Mouse (Mus musculus): Measurements from ENCODE around the gene Racgap1.

Gene Racgap1

GRCm38 (mm10) chr15:99651163-99651872, at the start of gene Racgap1:
Racgap1 (minus strand) TSS chr15:99651656.
- peak; percentile 99 for DNase-seq

- no peak for DNase-seq
These were observed 49.0 kb upstream of the Racgap1 start for GRCm38 (mm10) chr15:99700219-99701106.

DNA sequence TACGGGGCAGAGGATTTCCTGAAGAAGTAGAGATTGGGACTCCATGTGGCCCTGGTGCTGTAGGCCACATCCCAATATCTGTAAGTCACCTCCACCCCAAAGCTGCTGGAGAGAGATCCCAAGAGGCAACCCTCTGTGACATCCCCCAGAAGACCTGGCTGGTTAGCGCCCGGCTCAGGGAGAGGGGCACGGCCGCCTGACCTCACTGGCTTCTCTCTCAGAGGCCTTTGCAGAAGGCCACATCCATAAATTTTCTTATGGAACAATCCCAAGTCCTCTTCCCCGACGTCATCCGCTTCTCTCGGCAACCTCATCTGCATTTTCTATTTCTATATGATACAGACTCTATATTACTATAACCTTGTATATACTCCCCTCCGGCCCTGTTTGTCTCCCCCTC, 48.3 kb upstream of the Racgap1 start:
- no peak for DNase-seq

GRCm38 (mm10) chr15:99698533-99699085, 47.2 kb upstream of the Racgap1 start:
- DNase-seq, result peak; percentile 28

DNA sequence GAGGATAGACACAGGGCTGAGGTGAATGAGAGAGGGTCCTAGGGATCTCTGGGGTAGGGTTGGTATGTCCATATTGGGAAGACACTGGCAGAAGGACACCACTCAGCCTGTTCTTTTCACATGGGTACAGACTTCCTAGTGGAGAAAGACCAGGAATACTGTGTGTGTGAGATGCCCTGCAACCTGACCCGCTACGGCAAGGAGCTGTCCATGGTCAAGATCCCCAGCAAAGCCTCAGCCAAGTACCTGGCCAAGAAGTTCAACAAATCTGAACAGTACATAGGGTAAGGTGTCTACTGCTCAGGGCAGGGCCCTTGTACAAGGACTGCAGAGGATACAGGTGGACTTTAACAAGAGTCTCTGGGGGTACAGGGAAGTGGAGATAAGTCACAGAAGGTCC, 45.9 kb upstream of the Racgap1 start:
- DNase-seq, result no peak

DNA sequence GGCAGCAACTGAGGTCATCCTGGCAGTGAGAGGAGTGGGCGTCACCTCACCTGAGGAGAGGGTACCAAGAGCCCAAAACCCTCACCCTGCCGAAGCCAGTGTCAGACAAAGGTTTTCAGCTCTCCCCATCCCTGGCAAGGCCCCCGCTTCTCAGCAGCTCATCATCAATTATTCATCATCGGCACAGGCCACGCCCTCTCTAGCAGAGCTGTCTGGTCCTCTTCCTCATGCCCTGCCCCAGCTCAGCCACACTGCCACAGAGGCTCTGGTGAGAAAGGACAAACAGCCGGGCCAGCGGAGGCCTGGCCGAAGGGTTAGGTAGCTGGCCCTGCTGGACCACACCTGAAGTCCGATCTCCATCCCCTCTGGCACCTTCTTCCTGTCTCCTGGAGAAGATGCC, 40.5 kb upstream of the Racgap1 start:
- DNase-seq, result no peak

DNA sequence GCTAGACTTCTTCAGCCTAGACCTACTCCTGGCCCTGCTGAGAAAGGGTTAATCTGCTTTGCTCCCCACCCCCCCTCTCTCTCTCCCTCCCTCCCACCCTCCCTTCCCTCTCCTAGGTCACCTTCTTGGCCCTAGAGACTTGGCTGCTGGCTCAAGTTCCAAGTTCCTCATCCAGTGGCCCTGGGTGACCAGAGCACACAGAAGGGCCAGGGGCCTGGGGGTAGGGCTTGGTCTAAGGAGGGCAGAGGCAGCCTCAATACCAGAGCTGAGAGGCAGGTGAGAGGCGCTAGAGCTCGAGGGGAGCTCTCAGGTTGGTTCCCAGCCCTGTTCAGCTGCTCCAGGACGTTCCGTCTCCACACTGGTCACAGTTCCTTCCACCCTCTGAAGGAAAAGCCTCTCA, 39.5 kb upstream of the Racgap1 start:
- no peak for DNase-seq

- peak; percentile 69 for DNase-seq
These were observed 37.3 kb upstream of the Racgap1 start for GRCm38 (mm10) chr15:99688712-99689111.

DNA sequence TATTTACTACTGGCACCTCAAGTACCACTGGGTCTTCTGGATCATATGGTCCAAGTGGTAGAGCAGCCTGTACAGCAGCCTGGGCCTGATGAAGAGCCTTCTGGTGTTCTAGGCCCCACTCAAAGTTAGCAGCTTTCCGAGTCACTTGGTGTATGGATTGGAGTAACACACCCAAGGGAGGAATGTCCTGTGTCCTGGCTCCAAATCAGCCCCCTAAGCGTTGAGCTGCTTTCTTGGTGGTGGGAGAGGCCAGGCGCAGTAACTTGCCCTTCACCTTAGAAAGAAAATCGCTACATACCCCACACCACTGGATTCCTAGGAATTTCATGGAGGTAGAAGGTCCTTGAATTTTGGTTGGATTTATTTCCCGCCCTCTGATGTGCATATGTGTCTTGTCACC, 32.7 kb upstream of the Racgap1 start:
- DNase-seq, result no peak

DNA sequence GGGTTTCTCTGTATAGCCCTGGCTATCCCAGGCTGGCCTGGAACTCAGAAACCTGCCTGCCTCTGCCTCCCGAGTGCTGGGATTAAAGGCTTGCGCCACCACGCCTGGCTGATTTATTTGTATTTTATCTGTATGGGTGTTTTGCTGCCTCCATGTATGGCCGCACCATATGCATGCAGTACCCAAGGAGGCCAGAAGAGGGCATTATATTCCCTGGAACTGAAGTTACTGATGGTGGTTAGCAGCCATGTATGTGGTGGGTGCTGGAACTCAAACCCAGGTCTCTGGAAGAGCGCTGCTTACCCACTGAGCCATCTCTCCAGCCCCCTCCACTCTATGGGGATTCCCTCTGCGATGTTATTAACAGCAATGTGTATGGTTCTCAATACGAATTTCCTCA, 31.4 kb upstream of the Racgap1 start:
- DNase-seq, result no peak

- DNase-seq, result no peak
These were observed 27.6 kb upstream of the Racgap1 start for GRCm38 (mm10) chr15:99679008-99679407.

DNA sequence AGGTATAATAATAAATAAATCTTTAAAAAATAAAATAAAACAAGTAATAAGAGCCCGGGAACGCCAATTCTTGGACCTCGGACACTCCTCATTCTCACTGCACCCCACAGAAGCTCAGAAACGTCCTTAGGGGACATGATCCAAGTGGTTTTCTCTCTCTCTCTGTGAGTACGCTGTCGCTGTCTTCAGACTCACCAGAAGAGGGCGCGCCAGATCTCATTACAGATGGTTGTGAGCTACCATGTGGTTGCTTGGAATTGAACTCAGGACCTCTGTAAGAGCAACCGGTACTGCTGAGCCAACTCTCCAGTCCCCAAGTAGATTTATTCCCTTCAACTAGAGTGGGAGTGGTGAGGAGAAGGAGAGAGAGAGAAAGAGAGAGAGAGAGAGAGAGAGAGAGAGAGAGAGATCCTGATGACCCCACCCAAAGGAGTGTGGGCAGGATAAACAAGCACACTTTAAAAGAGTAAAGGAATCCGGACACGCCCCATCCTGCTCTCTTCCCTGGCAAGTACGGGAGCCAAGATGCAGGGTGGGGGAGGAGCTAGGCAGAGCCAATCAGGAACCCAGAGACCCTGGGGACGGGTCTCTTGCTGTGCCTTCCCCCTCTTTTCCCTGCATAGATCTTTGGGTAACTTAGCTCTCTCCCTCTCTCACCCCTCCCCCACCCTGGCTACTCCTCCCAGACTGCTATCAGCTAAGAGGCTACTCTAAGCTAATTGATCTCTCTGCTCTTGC, 26.8 kb upstream of the Racgap1 start:
- DNase-seq, result peak; percentile 57

DNA sequence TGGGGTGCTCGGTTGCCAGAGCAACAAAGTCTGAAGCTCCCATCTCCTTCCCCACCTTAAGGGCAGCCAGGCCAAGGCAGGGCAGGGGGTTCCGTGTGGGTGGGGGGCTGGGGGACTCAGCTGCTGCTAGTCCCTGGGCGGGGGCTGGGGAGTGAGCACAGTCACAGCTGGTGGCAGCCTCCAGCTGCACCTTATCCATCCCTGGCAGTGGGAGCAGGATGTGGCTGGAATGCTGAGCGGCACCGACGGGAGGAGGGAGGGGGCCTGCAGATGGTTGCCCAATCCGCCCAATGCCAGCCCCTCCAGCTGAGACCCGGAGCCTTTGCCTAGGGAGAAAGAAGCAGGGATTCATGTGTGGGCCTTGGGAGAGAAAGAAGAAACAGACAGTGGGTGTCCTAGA, 25.6 kb upstream of the Racgap1 start:
- no peak for DNase-seq

- DNase-seq, result no peak
These were observed 23.4 kb upstream of the Racgap1 start for GRCm38 (mm10) chr15:99674866-99675265.

GRCm38 (mm10) chr15:99671783-99672182, 20.3 kb upstream of the Racgap1 start:
- no peak for DNase-seq

DNA sequence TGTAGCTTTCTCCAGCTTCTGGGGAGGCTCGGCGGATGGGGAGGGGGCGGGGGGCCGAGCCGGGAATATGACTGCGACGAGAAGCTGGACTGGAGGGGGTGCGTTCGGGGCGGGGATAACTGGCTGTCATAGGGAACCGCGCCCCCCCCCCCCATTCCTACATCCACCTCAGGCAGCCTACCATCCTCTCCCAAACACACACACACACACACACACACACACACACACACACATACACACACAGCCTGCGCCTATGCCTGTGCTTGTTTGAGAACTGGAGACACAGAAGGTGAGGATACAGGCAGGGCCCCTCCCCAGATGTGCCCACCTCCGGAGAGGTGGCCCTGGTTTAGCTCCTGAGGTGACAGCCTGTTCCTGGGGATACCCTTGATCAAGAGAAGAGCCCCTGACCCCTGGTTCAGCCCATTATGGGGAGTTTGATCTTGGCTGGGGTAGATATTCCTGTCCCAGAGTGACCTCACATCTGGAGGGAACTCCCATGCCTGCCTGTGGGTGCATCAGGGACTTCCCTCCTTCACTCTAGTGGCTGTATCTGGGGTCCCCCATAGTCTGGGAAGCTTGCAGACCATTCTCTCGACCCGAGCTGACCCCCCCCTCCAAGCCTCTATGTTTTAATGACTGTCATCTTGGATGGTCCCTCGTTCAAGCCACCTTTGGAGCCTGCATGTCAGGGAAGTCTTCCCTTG, 19.7 kb upstream of the Racgap1 start:
- no peak for DNase-seq

GRCm38 (mm10) chr15:99670154-99670821, 18.8 kb upstream of the Racgap1 start, which contains the start of gene Asic1:
Asic1 (plus strand) TSS chr15:99670368.
- peak; percentile 66 for DNase-seq

- no peak for DNase-seq
These were observed 17.9 kb upstream of the Racgap1 start for GRCm38 (mm10) chr15:99669392-99669791.

DNA sequence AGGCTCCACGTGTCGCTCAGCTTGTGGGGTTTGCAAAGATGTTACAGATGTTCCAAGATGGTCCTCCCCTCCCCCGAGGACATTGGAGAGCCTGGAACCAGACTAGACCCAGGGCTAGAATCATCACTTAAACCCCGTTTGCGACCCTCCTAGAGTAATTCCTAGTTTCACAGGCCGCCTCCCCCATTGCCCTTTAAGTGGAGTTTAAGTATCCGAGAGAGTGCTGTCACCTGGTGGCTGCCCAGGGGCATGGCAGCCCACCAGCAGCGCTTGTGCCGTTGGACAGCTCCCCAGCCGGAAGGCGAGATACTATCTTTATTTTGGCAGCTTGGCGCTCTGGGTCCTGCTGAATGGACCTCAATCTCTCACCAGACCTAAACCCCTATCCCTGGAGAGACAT, 17.4 kb upstream of the Racgap1 start:
- peak; percentile 87 for DNase-seq

- DNase-seq, result no peak
These were observed 16.1 kb upstream of the Racgap1 start for GRCm38 (mm10) chr15:99667544-99667943.

GRCm38 (mm10) chr15:99664600-99665451, 13.4 kb upstream of the Racgap1 start:
- DNase-seq, result peak; percentile 74
